Mouse (Mus musculus) hindbrain, postnatal 0 days (tissue): ENCODE data around the gene Kcnj10. TPM values are rescaled to one million over a fixed set of nuclear protein-coding genes. Genes with fewer than 3 reads are reported as not detected.

Source experiments
- ATAC-seq: fragments of 200-750 bp; cut with Nextera tagmentation; 2 replicates; pipeline ENCODE4 v1.8.0; 2017; ENCODE audit warnings: mild to moderate bottlenecking, moderate TSS enrichment, moderate library complexity
- DNase-seq: peaks from one replicate; pipeline ENCODE4 v3.0.0-alpha.2; 2015; ENCODE audit warnings: low spot score
- H3K27ac ChIP-seq: fragments of 300-500 bp; sonication (generic); 2 replicates; pipeline ENCODE4 v1.5.1; 2014; ENCODE audit warnings: mild to moderate bottlenecking
- H3K27me3 ChIP-seq: fragments of 300-500 bp; sonication (generic); 2 replicates; pipeline ENCODE4 v1.6.1; 2014; ENCODE audit warnings: low read length, mixed read lengths; ENCODE audit not compliant: insufficient read depth
- H3K36me3 ChIP-seq: fragments of 300-500 bp; sonication (generic); 2 replicates; pipeline ENCODE4 v1.6.1; 2014; ENCODE audit warnings: low read length, mixed read lengths; ENCODE audit not compliant: insufficient read depth
- H3K4me1 ChIP-seq: fragments of 300-500 bp; sonication (generic); 2 replicates; pipeline ENCODE4 v1.6.1; 2014; ENCODE audit warnings: antibody characterized with exemption, low read length, mixed read lengths; ENCODE audit not compliant: insufficient read depth
- H3K4me2 ChIP-seq: fragments of 300-500 bp; sonication (generic); 2 replicates; pipeline ENCODE4 v1.6.1; 2014; ENCODE audit warnings: low read depth, mild to moderate bottlenecking, low read length, moderate library complexity, mixed read lengths
- H3K4me3 ChIP-seq: fragments of 300-500 bp; sonication (generic); 2 replicates; pipeline ENCODE4 v1.5.1; 2014; ENCODE audit warnings: low read length
- H3K9ac ChIP-seq: fragments of 300-500 bp; sonication (generic); replicated peaks from 2 replicates; pipeline ENCODE4 v1.6.1; 2014; ENCODE audit warnings: mild to moderate bottlenecking, low read length, moderate library complexity, mixed read lengths
- H3K9me3 ChIP-seq: fragments of 300-500 bp; sonication (generic); 2 replicates; pipeline ENCODE4 v1.6.1; 2016; ENCODE audit warnings: low read length, mixed read lengths
- CTCF ChIP-seq: IDR thresholded peaks from 2 replicates; pipeline ENCODE4 v1.5.1; 2016; ENCODE audit warnings: antibody characterized with exemption, control low read depth, low read depth
- WGBS: fragments of 180-500 bp; shearing (Covaris S2); extraction: QIAGEN DNeasy Blood & Tissue Kit; methylation state at CpG from one replicate; pipeline ENCODE4 v1.1.7; 2014; 5-methylcytosine and 5-hydroxymethylcytosine counted together
- polyA plus RNA-seq: library from polyadenylated mRNA; unstranded; fragments of >200 nt; fragmentation: Nextera tagmentation; extraction: Ambion mirVana; gene quantifications from 2 replicates; pipeline ENCODE4 v1.2.1, GENCODE M21; 2015
- total RNA-seq: library from RNA; depleted of rRNA; stranded (reverse); fragments of >200 nt; gene quantifications from 2 replicates; pipeline ENCODE4 v1.2.3, GENCODE M21; 2014

The Kcnj10 gene
- total and polyA plus RNA-seq, 2 experiments from 2014 or later = 5.4 to 8.6 TPM

GRCm38 (mm10) chr1:172324725-172325124 is 16.3 kb upstream of the Kcnj10 start:
- no peak overlapping the region for H3K9ac ChIP-seq
- no peak overlapping the region for H3K27ac ChIP-seq
- no peak overlapping the region for H3K4me2 ChIP-seq
- H3K4me1 ChIP-seq = peaks cover 8% of the 10 kb centered on the region
- ATAC-seq = peak; percentile 38
- H3K27me3 ChIP-seq = no peaks in the 10 kb centered on the region
- H3K4me3 ChIP-seq = no peak overlapping the region
- peak; percentile 91 for DNase-seq
- H3K9me3 ChIP-seq = no peaks in the 10 kb centered on the region
- WGBS = 19% methylated on average over 7 of the region's 7 CpGs
- H3K36me3 ChIP-seq = 0 out of 2 replicates have a peak, but pooled peaks cover 3% of the 10 kb centered on the region
- TF ChIP-seq CTCF = peak; percentile 95

GRCm38 (mm10) chr1:172325680-172326535 is 15.1 kb upstream of the Kcnj10 start:
- peak overlapping the region; percentile 45 for H3K4me3 ChIP-seq
- H3K27ac ChIP-seq = no peak overlapping the region
- DNase-seq = peak; percentile 84
- peak overlapping the region; percentile 74 for H3K4me2 ChIP-seq
- WGBS = 24% methylated on average over 94 of the region's 94 CpGs
- no peaks in the 10 kb centered on the region for H3K9me3 ChIP-seq
- no peaks in the 10 kb centered on the region for H3K27me3 ChIP-seq
- H3K4me1 ChIP-seq = peaks cover 8% of the 10 kb centered on the region
- peak; percentile 54 for ATAC-seq
- H3K9ac ChIP-seq = 0 out of 2 replicates have a peak overlapping the region, but pooled peaks have one; percentile 45
- peak; percentile 89 for TF ChIP-seq CTCF
- 0 out of 2 replicates have a peak, but pooled peaks cover 3% of the 10 kb centered on the region for H3K36me3 ChIP-seq

GRCm38 (mm10) chr1:172326684-172327083 is 14.3 kb upstream of the Kcnj10 start:
- no peaks in the 10 kb centered on the region for H3K27me3 ChIP-seq
- DNase-seq (no peak), ATAC-seq (no peak)
- H3K27ac ChIP-seq = no peak overlapping the region
- WGBS = 63% methylated on average over 11 of the region's 11 CpGs
- peak overlapping the region; percentile 74 for H3K4me2 ChIP-seq
- 0 out of 2 replicates have a peak overlapping the region, but pooled peaks have one; percentile 45 for H3K9ac ChIP-seq
- peak overlapping the region; percentile 45 for H3K4me3 ChIP-seq
- H3K36me3 ChIP-seq = 0 out of 2 replicates have a peak, but pooled peaks cover 3% of the 10 kb centered on the region
- no peaks in the 10 kb centered on the region for H3K9me3 ChIP-seq
- H3K4me1 ChIP-seq = peaks cover 8% of the 10 kb centered on the region
- TF ChIP-seq CTCF = peak; percentile 29

GRCm38 (mm10) chr1:172327206-172328001 is 13.6 kb upstream of the Kcnj10 start:
- Histone ChIP-seq H3K27ac (no peak overlapping the region), H3K9ac (no peak overlapping the region), H3K36me3 (0 out of 2 replicates have a peak, but pooled peaks cover 1% of the 10 kb centered on the region), H3K9me3 (no peaks in the 10 kb centered on the region), H3K4me1 (peaks cover 8% of the 10 kb centered on the region), H3K4me2 (no peak overlapping the region; the same call in 1 of the 2 replicates), H3K27me3 (no peaks in the 10 kb centered on the region), H3K4me3 (no peak overlapping the region)
- WGBS = 86% methylated on average over 16 of the region's 16 CpGs
- no peak for ATAC-seq
- DNase-seq = no peak
- TF ChIP-seq CTCF = no peak

- ATAC-seq (no peak), DNase-seq (no peak)
- no peak for TF ChIP-seq CTCF
- H3K36me3 ChIP-seq = no peaks in the 10 kb centered on the region
- WGBS = 76% methylated on average over 3 of the region's 3 CpGs
- H3K4me3 ChIP-seq = no peak overlapping the region
- no peak overlapping the region for H3K27ac ChIP-seq
- H3K9me3 ChIP-seq = no peaks in the 10 kb centered on the region
- no peaks in the 10 kb centered on the region for H3K27me3 ChIP-seq
- peak overlapping the region; percentile 59; the same call in 1 of the 2 replicates for H3K4me2 ChIP-seq
- peaks cover 8% of the 10 kb centered on the region for H3K4me1 ChIP-seq
- no peak overlapping the region for H3K9ac ChIP-seq
These were observed 13.0 kb upstream of the Kcnj10 start for GRCm38 (mm10) chr1:172328041-172328440.

- Histone ChIP-seq H3K9me3 (no peaks in the 10 kb centered on the region), H3K4me2 (peak overlapping the region; percentile 59), H3K9ac (peak overlapping the region; percentile 44; the same call in 1 of the 2 replicates), H3K36me3 (no peaks in the 10 kb centered on the region), H3K4me3 (peak overlapping the region; percentile 35), H3K27ac (no peak overlapping the region), H3K27me3 (no peaks in the 10 kb centered on the region), H3K4me1 (peaks cover 8% of the 10 kb centered on the region)
- no peak for ATAC-seq
- no peak for TF ChIP-seq CTCF
- WGBS = 85% methylated on average over 7 of the region's 7 CpGs
- DNase-seq = no peak
These were observed 12.5 kb upstream of the Kcnj10 start for GRCm38 (mm10) chr1:172328461-172328860.
